Mouse (Mus musculus) hindbrain, embryonic 14.5 days (tissue): ENCODE data around the gene Acot8. TPM values are rescaled to one million over a fixed set of nuclear protein-coding genes. Genes with fewer than 3 reads are reported as not detected.

ENCODE experiments used
- polyA plus RNA-seq: library from polyadenylated mRNA; unstranded; fragments of >200 nt; fragmentation: Nextera tagmentation; extraction: Ambion mirVana; gene quantifications from 2 replicates; pipeline ENCODE4 v1.2.1, GENCODE M21; 2014

The Acot8 gene
- polyA plus RNA-seq, 1 experiment from 2014 or later: 20.8 TPM

Other genes with a start within 250 kb of the Acot8 start
- 2.4 and 4.0 TPM in 2 replicates for gene Wfdc2, start 242.5 kb downstream of the Acot8 start, polyA plus RNA-seq
- gene Spint3, start 231.4 kb downstream of the Acot8 start, polyA plus RNA-seq: not detected in 2 replicates
- 0.25 TPM in 1 of 2 replicates, not detected in the other for gene Wfdc6a, start 219.4 kb downstream of the Acot8 start, polyA plus RNA-seq
- not detected in 2 replicates for gene Eppin, start 211.3 kb downstream of the Acot8 start, polyA plus RNA-seq
- not detected in 2 replicates for gene Wfdc6b, start 191.4 kb downstream of the Acot8 start, polyA plus RNA-seq
- gene Wfdc8, start 191.3 kb downstream of the Acot8 start, polyA plus RNA-seq: not detected in 2 replicates
- gene Wfdc16, start 166.1 kb downstream of the Acot8 start, polyA plus RNA-seq: not detected in 2 replicates
- gene Wfdc10, start 148.8 kb downstream of the Acot8 start, polyA plus RNA-seq: not detected in 2 replicates
- not detected in 2 replicates for gene Wfdc9, start 148.3 kb downstream of the Acot8 start, polyA plus RNA-seq
- gene Wfdc11, start 130.8 kb downstream of the Acot8 start, polyA plus RNA-seq: not detected in 2 replicates
- gene Wfdc13, start 119.8 kb downstream of the Acot8 start, polyA plus RNA-seq: 0.26 TPM in 1 of 2 replicates, not detected in the other
- gene Spint4, start 106.4 kb downstream of the Acot8 start, polyA plus RNA-seq: not detected in 2 replicates
- not detected in 2 replicates for gene Spint5, start 89.6 kb downstream of the Acot8 start, polyA plus RNA-seq
- 0.78 and 1.4 TPM in 2 replicates for gene Wfdc3, start 59.0 kb downstream of the Acot8 start, polyA plus RNA-seq
- 46.6 and 50.3 TPM in 2 replicates for gene Dnttip1, start 58.9 kb downstream of the Acot8 start, polyA plus RNA-seq
- gene Ube2c, start 35.0 kb downstream of the Acot8 start, polyA plus RNA-seq: 59.4 and 67.9 TPM in 2 replicates
- 0.39 TPM in 1 of 2 replicates, not detected in the other for gene Tnnc2, start 24.9 kb downstream of the Acot8 start, polyA plus RNA-seq
- gene Snx21, start 19.1 kb downstream of the Acot8 start, polyA plus RNA-seq: 33.3 and 40.8 TPM in 2 replicates
- gene Zswim3, start 216 bp upstream of the Acot8 start, polyA plus RNA-seq: 16.4 and 17.0 TPM in 2 replicates
- gene Zswim1, start 17.8 kb upstream of the Acot8 start, polyA plus RNA-seq: 25.7 and 26.7 TPM in 2 replicates
- not detected in 2 replicates for gene Spata25, start 23.7 kb upstream of the Acot8 start, polyA plus RNA-seq
- 85.9 and 89.6 TPM in 2 replicates for gene Ctsa, start 28.0 kb upstream of the Acot8 start, polyA plus RNA-seq
- gene Neurl2, start 28.6 kb upstream of the Acot8 start, polyA plus RNA-seq: 5.8 and 7.9 TPM in 2 replicates
- gene Pltp, start 52.8 kb upstream of the Acot8 start, polyA plus RNA-seq: 148 and 167 TPM in 2 replicates
- gene Pcif1, start 74.4 kb upstream of the Acot8 start, polyA plus RNA-seq: 72.9 and 74.7 TPM in 2 replicates
- gene Zfp335, start 106.9 kb upstream of the Acot8 start, polyA plus RNA-seq: 14.6 and 15.4 TPM in 2 replicates
- 28.8 and 33.2 TPM in 2 replicates for gene Mmp9, start 135.9 kb upstream of the Acot8 start, polyA plus RNA-seq
- 62.1 and 73.6 TPM in 2 replicates for gene Slc12a5, start 155.9 kb upstream of the Acot8 start, polyA plus RNA-seq
- 83.1 and 89.0 TPM in 2 replicates for gene Ncoa5, start 230.0 kb upstream of the Acot8 start, polyA plus RNA-seq